Mouse (Mus musculus): Measurements from ENCODE around the gene Slc17a9. TPM values are rescaled to one million over a fixed set of nuclear protein-coding genes. Genes with fewer than 3 reads are reported as not detected.

Slc17a9 gene
- total RNA-seq, 2 experiments from 2014 or later = 1.6 to 2.2 TPM

DNA sequence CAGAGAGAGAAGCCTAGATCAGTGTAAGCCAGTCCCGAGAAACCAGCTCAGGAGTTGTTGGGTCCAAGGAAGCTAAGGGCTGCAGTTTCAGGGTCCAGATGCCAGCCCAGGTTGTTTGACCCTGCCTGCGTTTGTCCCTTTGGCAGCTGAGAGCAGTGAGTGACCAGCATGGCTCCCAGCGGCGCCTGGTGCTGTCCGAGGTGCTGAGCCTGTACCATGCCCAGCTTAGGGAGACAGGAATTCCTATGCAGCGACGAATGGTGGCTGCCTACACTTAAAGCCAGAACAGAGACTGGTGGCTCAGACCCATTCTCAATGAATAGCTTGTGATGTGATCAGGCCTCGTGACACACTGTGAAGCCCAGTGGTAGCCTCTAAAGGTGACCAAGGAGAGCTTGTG lies 30.8 kb downstream of the Slc17a9 start:
- DNase-seq = peak; percentile 83

DNA sequence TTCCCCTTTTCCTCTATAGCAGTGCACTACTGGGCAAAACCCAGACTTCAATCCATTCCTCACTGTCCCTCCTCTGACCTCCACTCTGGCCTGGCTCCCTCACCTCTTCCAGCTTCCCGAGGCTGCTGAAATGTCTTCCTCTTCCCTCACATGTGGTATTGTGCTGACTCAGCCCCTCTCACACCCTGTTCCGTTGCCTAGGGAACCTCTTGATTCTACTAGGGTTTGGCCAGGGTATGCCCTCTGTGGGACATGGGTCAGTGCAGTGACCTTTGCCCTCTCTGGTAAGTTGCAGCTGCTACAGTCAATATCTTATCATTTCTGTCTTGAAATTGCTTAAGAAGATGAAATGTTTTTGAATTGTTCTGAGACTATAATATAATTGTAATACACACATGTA lies 31.7 kb downstream of the Slc17a9 start:
- no peak for DNase-seq

DNA sequence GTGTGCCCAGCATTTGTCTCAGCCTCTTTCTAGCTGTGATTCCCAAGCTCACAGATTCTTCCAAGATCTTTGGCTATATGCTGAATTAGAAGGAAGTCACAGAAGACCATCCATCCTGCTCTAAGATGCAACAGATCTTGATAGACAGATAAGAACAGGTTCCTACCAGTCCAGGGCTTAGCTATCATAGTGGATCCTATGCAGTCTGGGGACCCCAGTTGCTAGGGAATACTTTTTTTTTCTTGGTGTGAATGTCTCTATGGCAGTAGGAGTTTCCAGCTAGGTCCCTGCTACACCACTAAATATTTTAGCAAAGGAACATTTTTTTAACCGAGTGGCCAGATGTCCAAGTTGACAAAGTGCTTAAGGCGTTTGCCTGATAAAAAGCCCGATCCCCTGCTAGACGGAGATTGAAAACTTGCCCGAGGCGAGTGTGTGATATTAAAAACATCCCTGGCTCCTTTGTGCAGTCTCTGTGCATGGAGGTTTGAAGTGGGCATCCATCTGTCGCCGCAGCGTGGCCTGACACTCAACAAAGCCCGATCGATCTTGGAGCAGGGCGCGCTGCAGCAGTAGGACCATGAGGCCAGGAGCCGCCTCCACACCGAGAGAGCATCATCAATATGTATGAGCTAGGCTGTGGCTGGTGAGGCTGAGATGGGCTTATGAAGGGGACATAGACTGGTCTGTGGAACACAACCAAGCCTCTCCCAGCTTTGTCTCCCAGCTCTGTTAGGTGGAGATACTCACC lies 33.6 kb downstream of the Slc17a9 start:
- no peak for DNase-seq

DNA sequence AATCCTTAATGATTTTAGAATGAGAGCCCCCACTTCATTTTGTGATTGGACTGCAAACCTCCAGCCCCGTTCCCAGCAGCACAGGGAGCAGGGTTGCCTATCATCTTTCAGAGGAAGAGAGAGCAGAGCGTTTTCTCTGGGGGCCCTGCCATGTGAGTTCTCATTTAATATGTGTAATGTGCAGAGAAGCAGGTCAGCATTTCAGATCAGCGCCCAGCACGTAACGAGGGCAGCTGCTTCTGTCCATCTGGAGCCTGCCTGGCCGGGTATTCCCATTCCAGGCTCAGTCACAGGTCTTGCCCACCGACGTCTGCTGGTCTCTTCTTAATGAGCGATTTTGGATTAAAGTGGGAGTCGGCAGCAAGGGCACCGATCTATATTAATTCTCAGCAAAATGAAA lies 39.9 kb downstream of the Slc17a9 start:
- no peak for DNase-seq

DNA sequence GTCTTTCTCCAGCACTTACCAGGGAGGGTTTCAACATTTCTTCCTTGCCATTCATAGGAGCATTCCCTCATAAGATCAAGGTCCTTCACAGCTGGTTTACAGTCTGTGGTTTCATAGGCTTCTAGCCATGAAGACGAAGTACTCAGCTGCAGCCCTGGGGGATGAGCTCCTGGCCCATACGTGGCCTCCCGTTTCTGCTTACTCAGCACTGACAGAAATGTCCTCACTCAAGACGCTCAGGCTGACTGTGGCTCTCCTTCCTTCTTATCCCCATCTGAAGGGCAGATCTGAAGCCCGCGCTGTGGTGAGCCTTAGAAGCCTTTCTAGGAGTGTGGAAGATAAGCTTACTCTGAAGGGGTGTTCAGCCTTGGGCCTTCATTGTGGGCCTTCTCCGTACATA lies 40.6 kb downstream of the Slc17a9 start:
- no peak for DNase-seq

DNA sequence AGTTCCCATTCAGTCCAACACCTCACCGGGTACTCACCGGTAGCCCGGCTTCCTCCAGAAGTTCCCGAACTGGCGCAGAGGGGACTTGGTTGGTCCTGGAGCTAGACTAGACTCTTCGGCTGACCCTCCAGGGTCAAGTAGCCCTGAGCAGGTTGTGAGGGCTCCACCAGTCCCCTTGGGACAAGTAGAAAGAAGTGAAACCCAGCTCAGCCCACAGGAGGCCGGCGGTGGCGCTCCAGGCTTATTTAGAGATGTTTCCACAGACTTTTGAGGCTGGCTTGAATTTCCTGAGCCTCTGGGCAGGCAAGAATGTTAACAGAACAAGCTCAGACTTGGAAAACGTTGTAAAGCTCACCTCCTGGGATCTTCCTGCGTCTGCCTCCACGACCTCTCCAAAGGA lies 50.2 kb downstream of the Slc17a9 start:
- no peak for DNase-seq

DNA sequence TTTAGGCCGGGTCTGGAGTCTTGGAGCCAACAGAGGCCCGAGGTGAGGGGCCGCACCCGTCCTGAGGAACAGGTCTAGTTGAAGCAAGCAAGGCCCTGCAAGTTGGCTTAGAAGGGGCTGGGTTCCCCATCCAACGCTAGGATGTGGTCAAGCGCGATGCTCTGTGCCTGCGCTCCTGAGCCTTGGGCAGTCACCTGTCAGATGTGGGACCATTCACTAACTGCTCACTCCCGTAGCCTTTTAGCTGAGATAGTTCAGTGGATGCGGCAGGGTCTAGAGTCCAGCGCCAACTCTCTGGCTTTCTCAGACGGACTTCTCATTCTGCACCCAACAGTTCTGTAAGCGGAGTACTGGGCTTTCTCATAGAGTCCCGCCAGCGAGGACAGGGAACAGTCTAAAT lies 50.6 kb downstream of the Slc17a9 start:
- no peak for DNase-seq

DNA sequence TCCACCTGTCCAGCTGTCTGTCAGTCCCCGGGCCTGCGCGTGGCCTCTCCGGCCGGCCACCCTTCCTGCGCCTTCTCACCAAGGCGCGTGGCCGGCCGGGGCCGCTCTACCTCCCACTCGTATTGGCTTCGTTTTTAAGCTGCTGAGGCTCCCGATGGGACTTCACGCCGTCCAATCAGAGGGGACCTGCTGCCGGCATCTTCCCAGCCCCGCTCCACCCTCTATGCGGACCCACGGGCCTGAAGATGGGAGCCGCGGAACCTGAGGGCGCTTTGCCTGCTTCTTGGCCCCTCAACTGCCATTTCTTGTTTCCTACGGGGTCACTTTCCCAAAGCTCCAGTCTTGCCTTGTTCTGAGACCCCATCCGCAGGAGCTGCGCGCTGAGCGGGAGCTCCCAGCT lies 51.7 kb downstream of the Slc17a9 start, which contains the start of gene Bhlhe23:
Bhlhe23 (minus strand) TSS at position 108 of the 400 bp plus-strand sequence.
- DNase-seq = no peak

DNA sequence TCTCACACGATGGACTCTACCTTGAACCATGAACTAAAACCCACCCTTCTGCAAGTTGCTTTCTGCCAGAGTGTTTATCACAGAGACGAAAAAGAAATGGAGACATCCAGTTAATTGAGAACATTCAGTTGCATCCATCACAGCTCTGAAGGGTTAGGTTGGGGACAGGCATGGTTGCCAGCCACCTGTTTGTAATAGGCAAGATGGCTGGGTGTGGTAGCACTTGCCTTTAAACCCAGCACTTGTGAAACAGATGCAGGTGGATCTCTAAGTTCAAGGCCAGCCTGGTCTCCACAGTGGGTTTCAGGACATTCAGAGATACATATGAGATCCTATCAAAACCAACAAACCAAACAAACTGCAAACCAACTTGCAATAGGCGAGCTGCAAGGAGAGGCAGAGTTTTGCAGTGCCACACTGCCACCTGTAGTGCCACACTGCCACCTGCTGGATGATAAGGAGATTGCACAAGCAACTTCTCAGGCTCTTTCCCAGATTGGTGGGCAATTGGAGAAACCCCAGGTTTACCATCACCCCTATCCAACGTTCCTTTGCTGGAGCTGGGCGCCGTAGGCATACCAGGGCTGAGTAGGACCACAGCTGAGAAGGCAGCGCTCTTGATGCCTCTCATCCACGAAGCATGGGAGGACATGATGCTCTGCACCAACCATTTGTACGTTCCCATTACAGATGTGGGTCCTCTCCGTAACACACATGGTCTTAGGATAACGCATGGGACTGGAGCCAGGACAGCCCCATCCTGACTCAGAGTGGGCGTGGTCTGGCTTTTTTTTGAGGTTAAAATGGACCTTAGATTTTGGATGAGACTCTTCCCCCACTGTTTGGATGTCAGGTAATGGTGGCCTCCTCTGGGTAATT lies 54.4 kb downstream of the Slc17a9 start:
- DNase-seq = peak; percentile 63

DNA sequence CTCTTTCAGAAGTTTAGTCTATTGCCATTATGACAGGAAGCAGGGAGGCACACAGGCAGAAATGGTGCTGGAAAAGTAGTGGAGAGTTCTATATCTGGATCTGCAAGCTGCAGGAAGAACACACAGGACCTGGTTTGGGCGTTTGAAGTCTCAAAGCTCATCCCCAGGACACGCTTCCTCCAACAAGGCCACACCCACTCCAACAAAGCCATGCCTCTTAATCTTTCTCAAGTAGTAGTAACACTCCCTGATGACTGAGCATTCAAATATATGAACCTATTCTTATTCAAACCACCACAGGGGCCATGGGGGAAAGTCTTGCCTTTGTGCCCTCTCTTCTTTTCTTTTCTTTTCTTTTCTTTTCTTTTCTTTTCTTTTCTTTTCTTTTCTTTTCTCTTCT lies 55.2 kb downstream of the Slc17a9 start:
- DNase-seq = no peak

GRCm38 (mm10) chr2:180786732-180787131 lies 61.7 kb downstream of the Slc17a9 start:
- peak; percentile 59 for DNase-seq

GRCm38 (mm10) chr2:180787566-180788232 lies 62.6 kb downstream of the Slc17a9 start:
- DNase-seq = no peak

GRCm38 (mm10) chr2:180788386-180788785 lies 63.3 kb downstream of the Slc17a9 start:
- DNase-seq = no peak

GRCm38 (mm10) chr2:180788843-180789242 lies 63.8 kb downstream of the Slc17a9 start:
- no peak for DNase-seq

- peak; percentile 59 for DNase-seq
Observed at GRCm38 (mm10) chr2:180791674-180792073, 66.6 kb downstream of the Slc17a9 start.

Other genes starting within 250 kb of the Slc17a9 start
- gene Ntsr1, start 225.3 kb upstream of the Slc17a9 start, total RNA-seq (2021) = under 1 TPM in 1 of 2 experiments, not detected in 1; 0.06 TPM
- 10 to 100 TPM; 21.0 to 26.8 TPM for gene Mrgbp, start 144.0 kb upstream of the Slc17a9 start, total RNA-seq (2021)
- 10 to 100 TPM; 44.4 to 49.2 TPM for gene Ogfr, start 136.0 kb upstream of the Slc17a9 start, total RNA-seq (2021)
- 1 to 10 TPM in 1 of 2 experiments, under 1 TPM in 1; 0.55 to 1.8 TPM for gene Col9a3, start 127.5 kb upstream of the Slc17a9 start, total RNA-seq (2021)
- gene Tcfl5, start 82.6 kb upstream of the Slc17a9 start, total RNA-seq (2021) = under 1 TPM; 0.33 to 0.39 TPM
- 10 to 100 TPM; 41.1 to 55.9 TPM for gene Dido1, start 15.3 kb upstream of the Slc17a9 start, total RNA-seq (2021)
- gene Gid8, start 15.1 kb upstream of the Slc17a9 start, total RNA-seq (2021) = 10 to 100 TPM; 61.8 to 71.6 TPM
- not detected for gene Bhlhe23, start 51.6 kb downstream of the Slc17a9 start, total RNA-seq (2021)
- gene Ythdf1, start 195.7 kb downstream of the Slc17a9 start, total RNA-seq (2021) = 10 to 100 TPM; 44.8 to 55.9 TPM
- not detected for gene Birc7, start 203.8 kb downstream of the Slc17a9 start, total RNA-seq (2021)
- 10 to 100 TPM in 1 of 2 experiments, 1 to 10 TPM in 1; 7.6 to 10.4 TPM for gene Nkain4, start 229.4 kb downstream of the Slc17a9 start, total RNA-seq (2021)
- 10 to 100 TPM; 52.2 to 63.2 TPM for gene Arfgap1, start 242.0 kb downstream of the Slc17a9 start, total RNA-seq (2021)

Data from adrenal gland, postnatal 10 days (tissue).